Mouse (Mus musculus): ENCODE results near the gene Smco2. TPM values are rescaled to one million over a fixed set of nuclear protein-coding genes. Genes with fewer than 3 reads are reported as not detected.

Smco2 gene
- total and polyA plus RNA-seq, 3 experiments: not detected

DNA sequence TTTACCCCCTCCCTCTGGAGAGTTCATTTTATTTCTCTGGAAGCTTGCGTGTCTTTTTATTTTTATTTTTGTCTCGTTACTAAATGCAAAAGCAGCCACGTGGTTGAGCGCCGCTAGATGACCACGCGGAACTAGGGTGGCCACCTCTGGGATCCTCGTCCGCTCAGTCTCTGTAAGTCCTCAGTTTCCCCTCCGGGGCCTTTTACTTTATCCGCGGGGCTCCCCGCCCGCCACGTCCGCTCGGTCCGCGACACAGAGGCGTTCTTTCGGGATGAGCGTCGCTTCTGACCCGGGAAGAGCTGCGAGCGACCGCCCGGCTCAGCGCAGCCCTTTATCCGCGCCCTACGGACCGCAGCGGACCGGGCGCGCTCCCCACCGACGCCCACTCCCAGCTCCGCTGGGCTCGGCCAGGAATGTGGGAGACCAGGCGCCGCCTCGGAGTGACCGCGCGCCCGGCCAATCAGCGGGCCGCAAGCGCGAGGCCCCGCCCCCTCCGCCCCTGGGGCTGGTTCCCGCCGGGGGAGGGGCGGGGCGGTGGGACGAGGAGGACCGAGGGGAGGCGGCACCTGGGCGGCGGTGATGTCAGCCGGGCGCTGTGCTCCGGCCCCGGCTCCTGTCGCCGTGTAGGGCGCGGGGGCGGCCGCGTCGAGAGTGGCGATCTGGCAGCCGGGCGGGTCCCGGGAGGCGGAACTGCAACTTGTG lies 38.2 kb downstream of the Smco2 start, which contains the start of gene Ppfibp1:
Gene Ppfibp1 (plus strand): TSS at position 530 of the 702 bp plus-strand sequence.
- no peaks in the 10 kb centered on the region for H3K9me3 ChIP-seq (replicated peaks; ENCODE audit: insufficient read depth, low read length)
- peaks cover 0 to 10% of the 10 kb centered on the region in 2 experiments; a peak in 2 of 4 replicates for H3K36me3 ChIP-seq (ENCODE audit: control insufficient read depth in 1 of 2, insufficient read depth in 2 of 2, low read length in 2 of 2)
- DNase-seq (ENCODE audit: low read depth, low spot score): peak; percentile 93
- no peaks in the 10 kb centered on the region for H3K27me3 ChIP-seq (ENCODE audit: control insufficient read depth in 1 of 2, insufficient read depth in 2 of 2, low read length in 2 of 2)
- H3K4me1 ChIP-seq (ENCODE audit: control insufficient read depth in 1 of 2, insufficient read depth in 2 of 2, low read length in 2 of 2): peaks cover 4 to 11% of the 10 kb centered on the region in 2 experiments
- peak within 1 kb of the TSS; percentile 37; the same call in 1 of the 2 replicates for H3K27ac ChIP-seq (ENCODE audit: control insufficient read depth, low read depth, low read length)
- peaks cover 6% of the 10 kb centered on the region; the same call in 1 of the 2 replicates for H3K79me2 ChIP-seq (ENCODE audit: control insufficient read depth, insufficient read depth, low read length, poor library complexity)
- peak within 1 kb of the TSS; percentile 97 for H3K9ac ChIP-seq (ENCODE audit: control insufficient read depth, low read depth, low read length, poor library complexity, severe bottlenecking)
- H3K4me3 ChIP-seq (ENCODE audit: control insufficient read depth in 1 of 2, insufficient read depth in 1 of 2, low read depth in 2 of 2, low read length in 2 of 2): peak within 1 kb of the TSS; percentile 95 to 100
- peak; percentile 58; the same call in 1 of the 2 replicates for TF ChIP-seq POLR2AphosphoS2 (IDR thresholded peaks at IDR 0.05; ENCODE audit: low read length)
- TF ChIP-seq ZC3H11A (IDR thresholded peaks at IDR 0.05; ENCODE audit: low read depth, low read length): no peak
- no peak; the same call in none of the 2 replicates for TF ChIP-seq MXI1 (IDR thresholded peaks at IDR 0.05; ENCODE audit: low read depth, low read length)
- no peak for TF ChIP-seq CTCF (IDR thresholded peaks at IDR 0.05 in 2 of 3, conservative IDR thresholded peaks at IDR 0.05 in 1 of 3; ENCODE audit: control insufficient read depth in 1 of 3, insufficient read depth in 1 of 3, low read depth in 2 of 3, low read length in 3 of 3, poor library complexity in 1 of 3, severe bottlenecking in 1 of 3)
- TF ChIP-seq ELF1 (IDR thresholded peaks at IDR 0.05; ENCODE audit: low read depth, low read length): no peak
- no peak for TF ChIP-seq TBP (IDR thresholded peaks at IDR 0.05; ENCODE audit: low read depth, low read length)
- TF ChIP-seq JUND (IDR thresholded peaks at IDR 0.05; ENCODE audit: low read depth, low read length): no peak
- TF ChIP-seq SMC3 (IDR thresholded peaks at IDR 0.05; ENCODE audit: low read depth, low read length): no peak
- TF ChIP-seq MAX (IDR thresholded peaks at IDR 0.05; ENCODE audit: low read length): peak; percentile 64; the same call in 1 of the 2 replicates
- no peak for TF ChIP-seq MYB (IDR thresholded peaks at IDR 0.05; ENCODE audit: low read depth, low read length)
- peak; percentile 76 to 89 for TF ChIP-seq POLR2A (IDR thresholded peaks at IDR 0.05; ENCODE audit: control insufficient read depth in 1 of 2, insufficient read depth in 1 of 2, low read depth in 1 of 2, low read length in 2 of 2, poor library complexity in 1 of 2)
- TF ChIP-seq MAZ (IDR thresholded peaks at IDR 0.05; ENCODE audit: low read depth, low read length): peak; percentile 88; the same call in 1 of the 2 replicates
- 0 out of 2 replicates have a peak, but pooled peaks have one; percentile 17 for TF ChIP-seq HCFC1 (IDR thresholded peaks at IDR 0.05; ENCODE audit: low read depth, low read length)
- 0 out of 2 replicates have a peak, but pooled peaks have one; percentile 53 for TF ChIP-seq UBTF (IDR thresholded peaks at IDR 0.05; ENCODE audit: borderline replicate concordance, insufficient read depth, low read depth, low read length)
- TF ChIP-seq MAFK (IDR thresholded peaks at IDR 0.05; ENCODE audit: borderline replicate concordance, low read depth, low read length): no peak
- TF ChIP-seq GABPA (IDR thresholded peaks at IDR 0.05; ENCODE audit: low read depth, low read length): no peak
- no peak for TF ChIP-seq USF2 (IDR thresholded peaks at IDR 0.05; ENCODE audit: borderline replicate concordance in 1 of 2, insufficient read depth in 1 of 2, low read depth in 1 of 2, low read length in 2 of 2)
- TF ChIP-seq RCOR1 (IDR thresholded peaks at IDR 0.05; ENCODE audit: low read depth, low read length): no peak
- peak; percentile 32; the same call in 1 of the 2 replicates for TF ChIP-seq CHD1 (IDR thresholded peaks at IDR 0.05; ENCODE audit: low read depth, low read length)
- 0 out of 2 replicates have a peak, but pooled peaks have one; percentile 22 for TF ChIP-seq ETS1 (IDR thresholded peaks at IDR 0.05; ENCODE audit: low read depth, low read length)
- TF ChIP-seq EP300 (IDR thresholded peaks at IDR 0.05; ENCODE audit: low read depth in 1 of 2, low read length in 2 of 2): no peak
- peak; percentile 22; the same call in 1 of the 2 replicates for TF ChIP-seq E2F4 (IDR thresholded peaks at IDR 0.05; ENCODE audit: borderline replicate concordance, low read depth, low read length)
- no peak for TF ChIP-seq ZKSCAN1 (IDR thresholded peaks at IDR 0.05; ENCODE audit: low read depth, low read length)
- no peak; the same call in 1 of the 2 replicates for TF ChIP-seq CHD2 (IDR thresholded peaks at IDR 0.05; ENCODE audit: low read length)
- TF ChIP-seq USF1 (IDR thresholded peaks at IDR 0.05; ENCODE audit: low read depth, low read length): no peak; the same call in 1 of the 2 replicates
- no peak for TF ChIP-seq RAD21 (IDR thresholded peaks at IDR 0.05; ENCODE audit: low read depth, low read length)
- TF ChIP-seq MEF2A (IDR thresholded peaks at IDR 0.05; ENCODE audit: extremely low read depth, insufficient replicate concordance, low read depth, low read length, poor library complexity, severe bottlenecking): no peak
- TF ChIP-seq NRF1 (IDR thresholded peaks at IDR 0.05; ENCODE audit: insufficient read depth, low read depth, low read length, poor library complexity, severe bottlenecking): 0 out of 2 replicates have a peak, but pooled peaks have one; percentile 16
- TF ChIP-seq TAL1 (IDR thresholded peaks at IDR 0.05; ENCODE audit: low read length): no peak
- no peak for TF ChIP-seq GATA1 (IDR thresholded peaks at IDR 0.05; ENCODE audit: low read depth, low read length)
- TF ChIP-seq MYC (IDR thresholded peaks at IDR 0.05; ENCODE audit: low read depth, low read length): peak; percentile 61
- no peak; the same call in none of the 2 replicates for TF ChIP-seq TCF12 (IDR thresholded peaks at IDR 0.05; ENCODE audit: low read depth, low read length)
- TF ChIP-seq NELFE (IDR thresholded peaks at IDR 0.05; ENCODE audit: low read depth, low read length): peak; percentile 79
- no peak for TF ChIP-seq ZMIZ1 (IDR thresholded peaks at IDR 0.05; ENCODE audit: low read depth, low read length)
- no peak for TF ChIP-seq KAT2A (conservative IDR thresholded peaks at IDR 0.05; ENCODE audit: low read depth, low read length)
